ENCODE assay signal across 8 mouse cellular contexts in genomic region chr13:107887366-107888230, GRCm38 (mm10).
DNase-seq lines count a peak whose midpoint lies in the region; ATAC-seq and TF ChIP-seq lines count a peak whose summit lies in the region.

No protein-coding gene starts in this region.

- H3K9ac ChIP-seq in embryonic facial prominence, embryonic 15.5 days, result peak overlapping the region; percentile 64
- peak overlapping the region; percentile 72 for H3K9ac ChIP-seq in limb, embryonic 14.5 days (ENCODE audit: low read depth, low read length, severe bottlenecking)

- no peaks in the 10 kb centered on the region for H3K36me3 ChIP-seq in embryonic facial prominence, embryonic 15.5 days
- no peaks in the 10 kb centered on the region for H3K36me3 ChIP-seq in limb, embryonic 14.5 days (ENCODE audit: control insufficient read depth, insufficient read depth, low read length)
- no peaks in the 10 kb centered on the region for H3K36me3 ChIP-seq in small intestine, adult 2 months (ENCODE audit: control insufficient read depth, insufficient read depth, low read length)

- peak overlapping the region; percentile 90 for H3K4me2 ChIP-seq in embryonic facial prominence, embryonic 15.5 days (replicated peaks)
- H3K4me2 ChIP-seq in limb, embryonic 14.5 days (replicated peaks; ENCODE audit: low read depth, low read length, severe bottlenecking), result peak overlapping the region; percentile 77

- no peak for TF ChIP-seq POLR2A in lung, adult 2 months (IDR thresholded peaks at IDR 0.05; ENCODE audit: borderline replicate concordance, extremely low read depth, low read depth, low read length)
- TF ChIP-seq POLR2A in limb, embryonic 14.5 days (IDR thresholded peaks at IDR 0.05; ENCODE audit: borderline replicate concordance, extremely low read depth, insufficient read depth, insufficient read length), result no peak
- TF ChIP-seq POLR2A in small intestine, adult 2 months (IDR thresholded peaks at IDR 0.05; ENCODE audit: low read depth, low read length), result no peak

- peaks cover 6% of the 10 kb centered on the region; the same call in 1 of the 2 replicates for H3K27me3 ChIP-seq in embryonic facial prominence, embryonic 15.5 days
- H3K27me3 ChIP-seq in limb, embryonic 14.5 days (ENCODE audit: control insufficient read depth, insufficient read depth, low read length), result peaks cover 5% of the 10 kb centered on the region; the same call in 1 of the 2 replicates
- peaks cover 7% of the 10 kb centered on the region; the same call in 1 of the 2 replicates for H3K27me3 ChIP-seq in small intestine, adult 2 months (ENCODE audit: control insufficient read depth, insufficient read depth, low read length)

- ATAC-seq in embryonic facial prominence, embryonic 15.5 days (ENCODE audit: insufficient number of reproducible peaks, low FRiP score, low TSS enrichment, low read depth), result no peak
- ATAC-seq in limb, embryonic 14.5 days (ENCODE audit: low FRiP score, low read depth), result no peak

- WGBS in lung, adult 2 months, result 12% methylated on average over 16 of the region's 16 CpGs
- 3% methylated on average over 16 of the region's 16 CpGs for WGBS in embryonic facial prominence, embryonic 15.5 days
- 2% methylated on average over 16 of the region's 16 CpGs for WGBS in limb, embryonic 14.5 days
- WGBS in small intestine, adult 2 months, result 18% methylated on average over 16 of the region's 16 CpGs

- no peak for TF ChIP-seq CTCF in lung, adult 2 months (IDR thresholded peaks at IDR 0.05; ENCODE audit: insufficient read depth, low read length)
- TF ChIP-seq CTCF in small intestine, adult 2 months (IDR thresholded peaks at IDR 0.05; ENCODE audit: extremely low read depth, insufficient read length, insufficient replicate concordance, low read depth, low read length), result no peak

- no peaks in the 10 kb centered on the region for H3K9me3 ChIP-seq in embryonic facial prominence, embryonic 15.5 days (replicated peaks)
- no peaks in the 10 kb centered on the region for H3K9me3 ChIP-seq in limb, embryonic 14.5 days (ENCODE audit: control insufficient read depth, low read length)

- no peak for DNase-seq in lung, adult 2 months
- DNase-seq in lung, postnatal 25 days (ENCODE audit: low spot score), result no peak
- DNase-seq in limb, embryonic 14.5 days (ENCODE audit: low spot score), result no peak
- no peak for DNase-seq in layer of hippocampus, postnatal 25 days (ENCODE audit: extremely low spot score in 1 of 2, low spot score in 1 of 2)
- DNase-seq in frontal cortex, adult 2 months (ENCODE audit: extremely low spot score in 1 of 2, low spot score in 1 of 2), result no peak
- no peak for DNase-seq in ovary, postnatal 14 days (ENCODE audit: low spot score)

- no peak overlapping the region for H3K27ac ChIP-seq in embryonic facial prominence, embryonic 15.5 days (replicated peaks)
- H3K27ac ChIP-seq in limb, embryonic 14.5 days (replicated peaks; ENCODE audit: low read depth, low read length), result no peak overlapping the region
- H3K27ac ChIP-seq in small intestine, adult 2 months (ENCODE audit: insufficient read depth, low read depth, low read length), result no peak overlapping the region

- H3K4me1 ChIP-seq in lung, adult 2 months (ENCODE audit: control insufficient read depth, insufficient read depth, low read length), result peaks cover 13% of the 10 kb centered on the region
- peaks cover 26% of the 10 kb centered on the region for H3K4me1 ChIP-seq in embryonic facial prominence, embryonic 15.5 days
- H3K4me1 ChIP-seq in limb, embryonic 14.5 days (ENCODE audit: control insufficient read depth, insufficient read depth, low read length), result peaks cover 4% of the 10 kb centered on the region; the same call in 1 of the 2 replicates
- peaks cover 2% of the 10 kb centered on the region; the same call in 1 of the 2 replicates for H3K4me1 ChIP-seq in small intestine, adult 2 months (ENCODE audit: control insufficient read depth, insufficient read depth, insufficient read length, low read length)

- peak overlapping the region; percentile 98 for H3K4me3 ChIP-seq in lung, adult 2 months (replicated peaks; ENCODE audit: extremely low read depth, low read depth, low read length)
- peak overlapping the region; percentile 79 for H3K4me3 ChIP-seq in embryonic facial prominence, embryonic 15.5 days (replicated peaks)
- H3K4me3 ChIP-seq in limb, embryonic 14.5 days (replicated peaks; ENCODE audit: low read length), result peak overlapping the region; percentile 73
- H3K4me3 ChIP-seq in small intestine, adult 2 months (ENCODE audit: low read depth, low read length), result peak overlapping the region; percentile 77
